Mouse (Mus musculus): ENCODE results near the gene Rbpj. TPM values are rescaled to one million over a fixed set of nuclear protein-coding genes. Genes with fewer than 3 reads are reported as not detected.

Gene Rbpj
- 41.7 and 51.3 TPM in 2 replicates for total RNA-seq (2017)

DNA sequence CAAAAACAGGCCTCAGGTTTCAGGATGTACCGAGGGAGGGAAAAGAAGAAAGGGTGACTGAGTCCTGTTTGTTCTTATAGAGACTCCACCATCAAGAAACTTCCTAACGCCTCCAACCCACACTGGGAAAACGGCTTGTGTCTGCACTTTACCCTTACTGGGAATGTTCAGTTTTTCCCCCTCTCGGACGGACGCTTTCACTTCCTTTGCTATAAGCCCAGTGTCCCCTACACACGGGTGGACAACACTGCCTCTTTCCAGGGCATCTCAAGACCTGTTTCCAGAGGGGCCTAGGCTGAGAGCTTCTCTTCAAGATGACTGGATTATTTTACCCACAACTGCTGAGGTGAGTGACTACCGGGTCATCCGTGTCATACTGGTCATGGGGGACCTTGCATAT is at the start of gene Rbpj:
Gene Rbpj, plus strand, starts transcription at position 270 of the 400 bp plus-strand sequence.
- ATAC-seq (replicated peaks; ENCODE audit: low read depth, poor library complexity, severe bottlenecking), result no peak

DNA sequence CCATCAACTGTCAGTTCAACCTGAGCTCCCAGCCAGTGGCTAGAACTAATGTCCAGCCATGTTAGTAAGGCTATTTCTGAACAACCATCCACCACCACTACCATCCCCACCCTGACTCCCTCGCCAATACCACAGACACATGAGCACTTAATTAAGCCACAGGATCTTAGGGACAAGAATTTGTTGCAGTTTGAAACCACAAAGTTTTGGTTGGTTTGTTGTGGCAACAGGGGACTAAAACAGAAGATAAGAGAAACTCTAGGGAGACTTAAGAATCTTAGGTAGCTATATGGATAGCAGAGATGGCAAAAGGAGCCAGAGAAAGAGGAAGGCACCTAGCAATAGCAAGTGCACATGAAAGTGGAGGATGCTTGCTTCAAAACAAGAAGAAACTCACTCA is 45.2 kb upstream of the Rbpj start:
- peak; percentile 64 for ATAC-seq (replicated peaks; ENCODE audit: low read depth, poor library complexity, severe bottlenecking)

- ATAC-seq (replicated peaks; ENCODE audit: low read depth, poor library complexity, severe bottlenecking), result peak; percentile 92
Observed at GRCm38 (mm10) chr5:53421291-53421690, 44.7 kb upstream of the Rbpj start.

DNA sequence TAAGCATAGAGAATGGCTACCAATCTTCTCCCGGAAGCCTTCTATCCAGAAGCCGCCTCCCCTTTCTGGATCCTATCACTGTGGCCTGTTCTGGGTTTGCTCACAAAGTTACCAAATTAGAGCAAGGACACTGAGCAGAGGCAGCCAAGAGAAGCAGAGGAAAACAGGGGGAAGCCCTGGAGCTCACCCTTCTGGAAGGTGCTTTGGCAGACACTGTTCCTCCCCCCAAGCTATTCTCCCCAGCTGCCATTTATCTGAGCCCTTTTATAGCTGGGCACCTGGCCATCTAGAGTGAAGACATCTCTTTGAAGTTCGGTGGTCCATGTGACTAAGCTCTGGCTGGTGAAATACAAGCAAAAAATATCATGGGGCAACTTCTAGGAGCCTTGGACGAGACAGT is 38.5 kb upstream of the Rbpj start:
- ATAC-seq (replicated peaks; ENCODE audit: low read depth, poor library complexity, severe bottlenecking), result no peak

DNA sequence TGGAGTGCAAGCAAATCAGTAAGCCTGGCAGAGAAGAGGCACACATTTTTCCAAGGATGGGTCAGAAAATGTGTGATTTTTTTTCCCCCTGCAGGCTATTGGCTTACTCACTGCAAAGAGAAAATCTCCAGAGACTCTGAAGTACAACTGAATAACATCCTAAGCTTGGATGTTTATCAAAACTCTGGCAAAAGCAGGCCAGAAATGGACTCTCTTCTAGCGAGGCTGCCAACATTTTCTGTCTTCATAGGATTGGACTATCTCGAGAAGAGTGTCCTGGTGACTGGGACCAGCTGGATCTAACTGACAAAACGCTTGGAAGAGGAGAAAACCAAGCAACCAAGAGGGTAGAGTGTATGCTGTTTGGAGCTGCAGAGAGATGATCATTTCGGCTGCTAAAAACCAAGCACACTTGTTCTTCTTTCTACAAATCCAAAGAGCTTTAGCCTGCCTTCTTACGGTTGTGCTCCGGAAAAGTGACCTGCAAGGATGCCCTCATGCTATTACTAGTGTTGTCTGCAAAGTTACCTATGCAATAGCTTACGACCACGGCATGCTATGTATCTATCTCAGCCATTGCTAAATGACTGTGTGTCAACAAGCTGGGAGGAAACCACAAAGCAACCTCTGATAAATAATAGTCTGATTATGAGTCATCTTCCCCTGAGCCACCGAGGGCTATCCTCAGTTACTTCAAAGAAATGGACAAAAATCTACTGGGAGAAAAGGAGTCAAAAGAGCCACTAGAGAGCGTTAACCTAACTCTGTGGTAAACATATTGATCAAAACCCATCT is 36.1 kb upstream of the Rbpj start:
- 0 out of 2 replicates have a peak, but pooled peaks have one; percentile 18 for ATAC-seq (replicated peaks; ENCODE audit: low read depth, poor library complexity, severe bottlenecking)

- no peak for ATAC-seq (replicated peaks; ENCODE audit: low read depth, poor library complexity, severe bottlenecking)
Observed at GRCm38 (mm10) chr5:53432451-53432850, 33.5 kb upstream of the Rbpj start.

DNA sequence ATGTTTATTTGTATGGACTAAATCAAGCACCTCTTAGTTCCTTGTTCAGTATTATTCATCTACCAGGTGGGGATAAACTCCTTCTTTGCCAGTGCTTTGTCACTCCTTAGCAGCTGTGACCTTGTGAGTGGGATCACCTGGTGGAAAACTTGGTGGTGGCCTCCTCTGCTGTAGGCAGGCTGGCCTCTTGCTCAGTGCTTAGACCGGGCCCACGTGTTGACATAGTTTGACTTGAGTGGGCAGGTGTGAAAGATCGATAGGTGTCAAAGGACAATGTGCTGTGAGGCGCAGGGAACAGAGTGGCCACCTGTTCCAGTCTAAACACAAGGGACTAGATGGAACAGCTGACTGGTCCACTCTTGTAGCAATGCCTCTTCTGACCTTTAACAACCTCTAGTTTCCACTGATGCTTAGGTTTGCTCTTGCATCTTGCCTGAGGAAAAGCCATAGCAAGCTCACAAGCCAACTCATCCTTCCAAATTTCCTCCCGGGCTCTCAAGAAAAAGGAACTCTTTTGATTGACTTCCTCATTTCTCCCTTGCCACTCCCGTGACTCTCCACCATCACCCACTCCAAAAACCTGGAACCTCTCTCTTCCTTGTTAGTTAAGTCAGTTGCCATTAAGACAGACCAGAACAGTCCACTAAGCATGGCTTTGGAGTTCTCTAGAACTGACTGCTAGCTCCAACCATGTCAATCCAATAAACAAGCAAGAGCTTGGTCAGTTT is 28.9 kb upstream of the Rbpj start:
- ATAC-seq (replicated peaks; ENCODE audit: low read depth, poor library complexity, severe bottlenecking), result 0 out of 2 replicates have a peak, but pooled peaks have one; percentile 22

GRCm38 (mm10) chr5:53437767-53438166 is 28.2 kb upstream of the Rbpj start:
- no peak for ATAC-seq (replicated peaks; ENCODE audit: low read depth, poor library complexity, severe bottlenecking)

GRCm38 (mm10) chr5:53438268-53438667 is 27.7 kb upstream of the Rbpj start:
- no peak for ATAC-seq (replicated peaks; ENCODE audit: low read depth, poor library complexity, severe bottlenecking)

- ATAC-seq (replicated peaks; ENCODE audit: low read depth, poor library complexity, severe bottlenecking), result no peak
Observed at GRCm38 (mm10) chr5:53439655-53440054, 26.3 kb upstream of the Rbpj start.

GRCm38 (mm10) chr5:53444030-53444429 is 21.9 kb upstream of the Rbpj start:
- 0 out of 2 replicates have a peak, but pooled peaks have one; percentile 39 for ATAC-seq (replicated peaks; ENCODE audit: low read depth, poor library complexity, severe bottlenecking)

- no peak for ATAC-seq (replicated peaks; ENCODE audit: low read depth, poor library complexity, severe bottlenecking)
Observed at GRCm38 (mm10) chr5:53450945-53451344, 15.0 kb upstream of the Rbpj start.

DNA sequence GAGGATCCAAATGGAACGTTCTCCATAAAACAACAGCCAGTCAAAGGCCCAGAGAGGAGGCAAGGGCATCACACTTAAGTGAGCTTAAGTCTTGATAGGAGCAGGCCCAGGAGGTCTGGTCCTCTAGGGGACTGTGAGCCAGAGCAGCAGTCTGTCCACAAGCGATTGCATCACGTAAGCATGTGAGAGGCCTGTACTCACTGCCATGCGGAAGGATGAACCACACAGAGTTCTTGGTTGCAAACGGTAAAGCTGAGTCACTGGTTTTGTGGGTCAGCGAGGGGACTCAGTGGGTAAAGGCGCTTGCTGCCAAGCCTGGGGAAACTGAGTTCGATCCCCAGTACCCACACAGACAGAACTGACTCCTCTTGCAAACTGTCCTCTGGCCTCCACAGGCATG is 14.1 kb upstream of the Rbpj start:
- ATAC-seq (replicated peaks; ENCODE audit: low read depth, poor library complexity, severe bottlenecking), result peak; percentile 63; the same call in 1 of the 2 replicates

GRCm38 (mm10) chr5:53452920-53453319 is 13.0 kb upstream of the Rbpj start:
- ATAC-seq (replicated peaks; ENCODE audit: low read depth, poor library complexity, severe bottlenecking), result no peak

DNA sequence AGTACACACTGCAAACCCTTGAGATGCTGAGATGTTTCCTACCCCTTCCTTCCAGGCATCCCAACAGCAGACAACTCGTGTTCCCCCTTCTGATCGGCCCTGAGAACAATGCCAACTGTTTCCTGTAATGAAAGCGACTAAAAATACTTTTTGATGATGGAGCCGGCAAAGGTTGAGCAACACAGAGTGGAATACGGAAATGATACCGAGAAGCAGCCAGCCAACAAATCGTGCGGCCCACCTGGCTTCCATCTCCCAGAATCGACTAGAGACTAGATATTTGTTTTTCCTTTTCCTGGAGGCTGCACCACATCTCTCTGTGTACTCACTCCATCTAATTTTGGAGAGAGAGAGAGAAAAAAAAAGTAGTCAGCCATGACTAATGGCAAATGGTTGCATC is 11.2 kb upstream of the Rbpj start:
- ATAC-seq (replicated peaks; ENCODE audit: low read depth, poor library complexity, severe bottlenecking), result 0 out of 2 replicates have a peak, but pooled peaks have one; percentile 7

DNA sequence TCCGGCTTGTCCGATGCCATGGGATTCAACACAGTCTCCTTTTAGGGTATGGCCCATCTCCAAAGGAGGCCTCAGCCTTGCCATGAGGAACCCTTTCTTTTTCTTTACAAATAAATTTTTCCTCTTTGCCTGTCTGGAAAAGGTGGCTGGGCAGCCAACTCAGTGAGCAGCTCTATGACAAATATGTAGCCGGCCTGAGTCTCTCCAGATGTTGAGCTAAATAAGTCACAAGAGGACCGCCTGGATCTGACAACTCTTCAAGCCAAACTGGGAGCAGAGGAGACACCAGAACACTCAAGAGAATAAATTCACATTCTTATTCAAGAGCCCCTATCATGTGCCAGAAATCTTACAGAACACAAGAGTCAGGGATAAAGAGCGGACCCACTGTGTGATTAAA is 10.5 kb upstream of the Rbpj start:
- no peak for ATAC-seq (replicated peaks; ENCODE audit: low read depth, poor library complexity, severe bottlenecking)

GRCm38 (mm10) chr5:53460196-53460595 is 5.8 kb upstream of the Rbpj start:
- ATAC-seq (replicated peaks; ENCODE audit: low read depth, poor library complexity, severe bottlenecking), result no peak

- ATAC-seq (replicated peaks; ENCODE audit: low read depth, poor library complexity, severe bottlenecking), result no peak
Observed at GRCm38 (mm10) chr5:53463098-53464018, 2.6 kb upstream of the Rbpj start.

DNA sequence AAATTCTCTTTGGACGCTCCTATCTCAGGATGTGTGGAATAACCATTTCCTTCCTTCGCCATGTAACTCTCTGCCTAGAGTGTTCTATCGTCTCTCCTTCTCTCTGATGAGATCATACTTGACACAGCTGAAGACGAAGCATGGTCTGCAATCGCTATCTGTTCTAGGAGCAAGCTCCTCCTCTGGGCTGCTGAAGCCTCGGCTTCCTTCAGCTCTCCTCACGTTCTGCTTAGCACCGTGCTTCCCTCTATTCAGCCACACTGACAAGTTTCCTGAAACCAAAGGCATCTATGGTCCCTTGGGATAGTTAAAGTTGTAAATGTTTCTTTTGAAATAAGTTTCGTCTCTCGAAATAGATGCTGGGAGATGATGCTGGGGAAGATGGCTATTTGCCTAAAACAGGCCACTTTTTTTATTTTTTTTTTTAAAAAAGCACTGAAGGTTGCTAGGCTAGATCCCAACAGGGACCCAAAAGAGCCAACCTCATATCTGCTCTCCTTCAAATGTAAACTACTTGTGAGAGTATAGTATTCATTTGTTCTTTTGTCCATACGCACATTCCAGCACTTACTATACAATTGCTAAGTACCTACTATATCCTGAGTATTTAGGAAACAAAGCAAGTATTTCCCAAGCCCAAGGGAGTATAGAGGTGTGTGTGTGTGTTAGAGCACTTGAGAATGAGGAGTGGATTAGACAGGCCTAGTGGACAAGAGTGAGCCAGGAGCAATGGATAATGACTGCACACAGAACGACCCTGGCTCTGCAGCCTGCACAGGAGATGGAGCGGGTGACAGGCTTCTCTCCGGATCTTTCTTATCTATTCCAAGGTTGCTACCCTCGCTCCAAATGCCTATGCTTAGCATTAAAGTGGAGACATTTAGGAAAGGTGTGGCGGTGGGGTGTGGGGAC is 726 bp downstream of the Rbpj start:
- ATAC-seq (replicated peaks; ENCODE audit: low read depth, poor library complexity, severe bottlenecking), result 0 out of 2 replicates have a peak, but pooled peaks have one; percentile 39
